Mouse (Mus musculus) ovary, adult 18-20 months (tissue): ENCODE data around the gene Paox.

Experiments
- DNase-seq: peaks from one replicate; pipeline ENCODE4 v3.0.0; 2022; ENCODE audit warnings: low spot score, mixed read lengths

Gene Paox

DNA sequence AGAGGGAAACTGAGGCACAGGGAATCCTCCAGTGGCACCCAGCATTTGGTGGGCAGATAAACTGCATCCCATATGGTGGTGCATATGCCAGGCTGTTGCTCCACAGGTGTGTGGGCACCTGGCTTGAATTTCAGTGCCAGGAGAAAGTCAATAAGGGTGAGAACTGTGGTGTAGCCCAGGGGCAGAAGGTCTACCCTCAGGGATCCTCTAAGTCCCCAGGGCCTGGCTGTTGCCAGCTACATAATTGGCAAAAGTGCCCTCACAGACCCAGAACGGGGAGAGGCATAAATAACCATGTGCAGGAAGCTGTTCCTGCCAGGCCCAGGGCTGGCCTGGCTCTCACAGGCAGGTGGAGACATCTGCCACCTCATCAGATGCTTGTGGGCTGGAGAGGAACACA, 57.3 kb downstream of the Paox start, which contains the start of gene Olfr523:
Gene Olfr523 (plus strand): TSS at position 282 of the 400 bp plus-strand sequence.
- DNase-seq = no peak

DNA sequence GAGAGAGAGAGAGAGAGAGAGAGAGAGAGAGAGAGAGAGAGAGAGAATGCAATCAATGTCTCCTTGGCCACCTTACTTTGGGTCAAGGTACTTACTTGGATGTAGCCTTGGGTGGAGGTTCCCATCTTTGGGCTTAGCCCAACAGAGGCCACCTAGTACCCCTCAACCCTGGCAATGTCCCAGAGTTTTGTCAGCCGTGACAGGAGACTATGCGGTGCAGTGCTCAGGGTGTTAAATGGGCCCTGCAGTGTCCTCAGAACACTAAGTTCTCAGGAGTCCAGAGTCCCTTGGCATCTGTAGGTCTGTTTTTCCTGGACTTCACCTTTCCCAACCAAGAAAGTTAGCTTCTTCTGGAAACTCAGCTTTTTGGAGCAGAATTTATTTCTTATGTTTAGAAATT, 63.6 kb downstream of the Paox start:
- DNase-seq = no peak

DNA sequence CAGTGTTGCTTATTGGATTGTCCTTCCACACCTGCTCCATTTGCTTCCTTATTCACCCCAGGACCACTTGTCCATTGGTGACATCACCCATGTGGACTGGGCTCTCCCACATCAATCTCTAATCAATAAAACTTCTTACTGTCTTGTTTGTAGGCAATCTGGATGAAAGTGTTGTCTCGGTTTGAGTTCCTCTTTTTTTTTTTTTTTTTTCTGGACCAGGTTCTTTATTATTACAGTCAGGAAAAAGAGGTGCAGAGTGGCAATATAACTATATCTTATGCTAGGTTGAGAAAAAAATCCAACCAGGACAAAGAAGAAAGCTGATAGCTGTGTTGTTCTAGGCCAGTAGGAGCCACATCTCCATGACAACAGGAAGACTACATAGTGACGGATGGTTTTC, 65.1 kb downstream of the Paox start:
- no peak for DNase-seq

DNA sequence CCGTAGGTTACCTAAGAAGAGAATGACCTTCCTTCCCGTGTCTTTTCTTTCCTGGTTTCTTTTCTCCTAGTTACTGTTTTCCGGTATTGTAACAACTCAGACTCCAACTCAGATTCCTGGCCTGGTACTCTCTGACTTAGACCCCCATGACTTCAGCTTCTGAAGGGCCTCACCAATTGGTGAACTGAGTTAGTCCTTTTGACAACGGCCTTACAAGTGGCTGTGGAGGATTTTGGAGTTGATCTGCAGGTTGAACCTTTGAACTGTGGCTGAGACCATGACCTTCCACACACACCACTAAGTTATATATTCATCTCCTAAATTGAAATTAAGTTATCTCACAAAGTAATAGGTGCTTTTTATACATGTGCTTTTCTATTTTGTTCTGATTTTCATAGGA, 68.6 kb downstream of the Paox start:
- no peak for DNase-seq
